Mouse (Mus musculus) cortical plate, adult 2 months (tissue): ENCODE measurements around the gene Ythdf1. TPM values are rescaled to one million over a fixed set of nuclear protein-coding genes. Genes with fewer than 3 reads are reported as not detected.
A peak's percentile ranks its signal among the peaks of the same experiment; 100 is the strongest.

Source experiments
- H3K27ac ChIP-seq: fragments of 200-500 bp; 2 replicates; pipeline ENCODE4 v1.5.1; 2012; ENCODE audit warnings: low read length, control low read depth, inconsistent platforms; ENCODE audit not compliant: insufficient read depth
- H3K4me1 ChIP-seq: fragments of 200-500 bp; 2 replicates; pipeline ENCODE4 v1.6.1; 2011; ENCODE audit warnings: low read length; ENCODE audit not compliant: control insufficient read depth, insufficient read depth
- H3K4me3 ChIP-seq: fragments of 200-500 bp; 2 replicates; pipeline ENCODE4 v1.5.1; 2011; ENCODE audit warnings: mild to moderate bottlenecking, low read length, control low read depth; ENCODE audit not compliant: insufficient read depth
- CTCF ChIP-seq: fragments of 200-500 bp; IDR thresholded peaks from 2 replicates; pipeline ENCODE4 v1.5.1; 2011; ENCODE audit warnings: mild to moderate bottlenecking, control low read depth, low read length; ENCODE audit not compliant: insufficient read depth; ENCODE audit errors: extremely low read depth
- POLR2A ChIP-seq: fragments of 200-500 bp; IDR thresholded peaks from 2 replicates; pipeline ENCODE4 v1.6.1; 2011; ENCODE audit warnings: mild to moderate bottlenecking, low read length, control low read depth; ENCODE audit not compliant: insufficient read depth; ENCODE audit errors: extremely low read depth
- polyA plus RNA-seq: library from polyadenylated mRNA; depleted of rRNA; stranded (reverse); fragments of >200 nt; gene quantifications from 2 replicates; pipeline ENCODE4 v1.2.3, GENCODE M21; 2012; rRNA removed

The Ythdf1 gene
- polyA plus RNA-seq: 45.2 and 49.1 TPM in 2 replicates

GRCm38 (mm10) chr2:180920810-180921400, at the start of gene Ythdf1:
TSS of gene Ythdf1 (minus strand) at chr2:180920949.
- Histone ChIP-seq H3K27ac (no peak within 1 kb of the TSS), H3K4me3 (peak within 1 kb of the TSS; percentile 96), H3K4me1 (0 out of 2 replicates have a peak, but pooled peaks cover 5% of the 10 kb centered on the region)
- TF ChIP-seq CTCF (no peak), POLR2A (peak; percentile 55; the same call in 1 of the 2 replicates)

DNA sequence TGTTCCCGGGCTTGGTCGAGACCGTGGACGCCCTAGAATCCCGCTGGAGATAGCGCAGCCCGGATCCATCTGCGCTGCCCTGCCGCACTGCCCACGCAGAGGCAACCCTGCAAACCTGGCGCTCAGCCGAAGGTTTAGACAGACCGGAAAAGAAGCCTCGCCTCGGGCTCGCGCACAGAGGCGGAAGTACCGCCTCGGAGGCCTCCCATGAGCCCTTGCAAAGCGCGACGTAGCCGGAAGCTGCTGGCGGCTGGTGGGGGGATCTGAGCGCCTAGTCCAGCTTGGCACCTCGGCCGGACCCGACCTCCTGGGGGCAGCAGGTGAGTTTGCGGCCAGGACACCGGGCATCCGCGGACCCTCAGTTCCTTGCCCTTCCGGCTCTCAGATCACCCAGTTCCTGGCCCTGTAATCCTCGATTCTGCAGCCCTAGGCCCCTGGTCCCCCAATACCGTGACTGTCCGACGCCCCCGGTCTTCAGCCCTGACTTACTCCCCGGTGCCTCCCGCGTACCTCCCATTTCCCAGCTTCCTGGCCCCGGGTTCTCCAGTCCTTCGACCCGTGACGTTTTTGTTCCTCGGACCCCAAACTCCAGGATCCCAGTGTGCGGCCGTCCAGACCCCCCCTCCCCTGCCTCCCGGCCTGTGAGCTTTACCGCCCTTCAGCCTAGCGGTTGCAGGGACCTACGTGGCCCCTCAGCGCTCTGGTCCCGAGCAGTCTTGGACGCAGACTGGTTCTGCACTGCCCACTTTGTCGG, 46.4 kb upstream of the Ythdf1 start, which contains the start of gene Arfgap1:
Gene Arfgap1, plus strand, starts transcription at position 216 of the 754 bp plus-strand sequence.
- H3K4me1 ChIP-seq: peaks cover 6% of the 10 kb centered on the region; the same call in 1 of the 2 replicates
- TF ChIP-seq CTCF (no peak), POLR2A (peak; percentile 87)
- H3K4me3 ChIP-seq: peak within 1 kb of the TSS; percentile 90
- peak within 1 kb of the TSS; percentile 98 for H3K27ac ChIP-seq

GRCm38 (mm10) chr2:180966092-180966882, 45.5 kb upstream of the Ythdf1 start:
- peak overlapping the region; percentile 98 for H3K27ac ChIP-seq
- TF ChIP-seq POLR2A (no peak), CTCF (peak; percentile 33; the same call in 1 of the 2 replicates)

DNA sequence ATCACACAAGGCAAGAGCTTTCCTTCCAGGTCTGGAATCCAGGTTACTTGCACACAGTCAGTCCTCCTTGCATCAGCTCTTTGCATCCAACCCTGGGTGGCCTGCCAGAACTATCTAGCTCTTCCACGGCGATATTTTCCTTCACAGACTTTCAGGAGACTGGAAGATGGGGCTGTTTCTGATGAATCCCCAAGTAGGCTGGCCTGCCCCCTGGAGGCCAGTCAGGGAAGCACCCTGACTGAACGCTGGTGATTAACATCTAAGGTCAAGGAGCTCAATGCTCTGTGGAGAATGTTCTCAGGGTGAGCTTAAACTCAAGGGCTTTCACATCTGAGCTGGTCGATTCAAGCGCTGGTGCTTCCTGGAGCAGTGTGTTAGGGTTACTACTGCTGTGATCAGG, 43.2 kb upstream of the Ythdf1 start:
- TF ChIP-seq CTCF: peak; percentile 82
- TF ChIP-seq POLR2A: no peak
- H3K27ac ChIP-seq: no peak overlapping the region
- H3K4me3 ChIP-seq: no peak overlapping the region
- peaks cover 5% of the 10 kb centered on the region; the same call in 1 of the 2 replicates for H3K4me1 ChIP-seq

More at GRCm38 (mm10) chr2:180966092-180966882, 45.5 kb upstream of the Ythdf1 start:
- peak overlapping the region; percentile 90 for H3K4me3 ChIP-seq
- H3K4me1 ChIP-seq: peaks cover 6% of the 10 kb centered on the region; the same call in 1 of the 2 replicates

DNA sequence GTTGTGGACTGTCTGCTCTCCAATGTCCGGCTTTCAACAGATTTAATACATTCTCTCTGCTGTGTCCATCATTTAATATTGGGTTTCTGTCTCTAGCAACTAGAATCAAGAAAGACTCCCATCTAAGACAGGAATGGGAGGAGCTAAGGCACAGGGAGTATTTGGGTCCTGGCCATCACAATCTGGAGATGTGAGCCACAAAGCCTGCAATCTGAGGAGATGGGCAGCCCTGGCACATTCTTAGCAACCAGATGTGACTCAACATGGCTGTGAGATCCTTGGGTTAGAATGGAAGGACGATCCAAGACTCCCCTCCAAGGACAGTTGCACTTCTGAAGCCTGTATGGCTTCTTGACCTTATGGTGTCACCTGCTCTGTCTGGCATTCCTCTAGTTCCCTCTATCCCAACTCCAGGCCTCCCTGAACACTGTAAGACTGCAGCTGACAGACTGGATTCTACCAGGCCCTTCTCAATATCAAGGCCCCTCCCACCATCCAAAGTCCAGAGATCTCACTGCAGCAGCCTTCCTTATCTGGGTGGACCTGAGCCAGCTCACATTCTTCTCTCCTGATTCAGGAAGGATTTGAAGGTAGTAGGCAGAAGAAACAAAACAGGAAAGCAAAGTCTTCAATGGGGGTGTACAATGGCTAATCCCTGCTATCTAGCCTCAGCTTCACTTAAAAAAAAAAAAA, 42.0 kb upstream of the Ythdf1 start:
- Histone ChIP-seq H3K27ac (no peak overlapping the region), H3K4me3 (no peak overlapping the region), H3K4me1 (peaks cover 2% of the 10 kb centered on the region; the same call in 1 of the 2 replicates)
- TF ChIP-seq POLR2A (no peak), CTCF (no peak)

DNA sequence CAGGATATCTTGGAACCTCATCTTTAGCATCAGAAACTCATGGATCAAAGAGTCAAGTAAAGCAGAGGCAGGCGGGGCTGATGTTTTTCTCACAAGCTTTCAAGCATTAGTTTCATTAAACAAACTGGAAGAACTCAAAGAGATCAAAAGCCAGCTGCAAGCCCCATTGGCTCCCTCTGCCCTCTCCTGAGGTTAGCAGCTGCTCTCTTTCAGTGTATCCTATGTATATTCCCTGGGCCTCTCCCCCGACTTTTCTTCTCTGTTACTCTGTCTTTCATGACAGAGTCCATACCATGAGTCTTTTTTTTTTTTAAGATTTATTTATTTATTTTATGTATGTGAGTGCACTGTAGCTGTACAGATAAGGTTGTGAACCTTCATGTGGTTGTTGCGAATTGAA, 39.4 kb upstream of the Ythdf1 start:
- Histone ChIP-seq H3K4me1 (no peaks in the 10 kb centered on the region), H3K4me3 (no peak overlapping the region), H3K27ac (no peak overlapping the region)
- TF ChIP-seq POLR2A (no peak), CTCF (no peak)

- H3K4me3 ChIP-seq: no peak overlapping the region
- TF ChIP-seq POLR2A: no peak
- no peaks in the 10 kb centered on the region for H3K4me1 ChIP-seq
- no peak overlapping the region for H3K27ac ChIP-seq
Measured at GRCm38 (mm10) chr2:180959605-180960004, 38.9 kb upstream of the Ythdf1 start.

DNA sequence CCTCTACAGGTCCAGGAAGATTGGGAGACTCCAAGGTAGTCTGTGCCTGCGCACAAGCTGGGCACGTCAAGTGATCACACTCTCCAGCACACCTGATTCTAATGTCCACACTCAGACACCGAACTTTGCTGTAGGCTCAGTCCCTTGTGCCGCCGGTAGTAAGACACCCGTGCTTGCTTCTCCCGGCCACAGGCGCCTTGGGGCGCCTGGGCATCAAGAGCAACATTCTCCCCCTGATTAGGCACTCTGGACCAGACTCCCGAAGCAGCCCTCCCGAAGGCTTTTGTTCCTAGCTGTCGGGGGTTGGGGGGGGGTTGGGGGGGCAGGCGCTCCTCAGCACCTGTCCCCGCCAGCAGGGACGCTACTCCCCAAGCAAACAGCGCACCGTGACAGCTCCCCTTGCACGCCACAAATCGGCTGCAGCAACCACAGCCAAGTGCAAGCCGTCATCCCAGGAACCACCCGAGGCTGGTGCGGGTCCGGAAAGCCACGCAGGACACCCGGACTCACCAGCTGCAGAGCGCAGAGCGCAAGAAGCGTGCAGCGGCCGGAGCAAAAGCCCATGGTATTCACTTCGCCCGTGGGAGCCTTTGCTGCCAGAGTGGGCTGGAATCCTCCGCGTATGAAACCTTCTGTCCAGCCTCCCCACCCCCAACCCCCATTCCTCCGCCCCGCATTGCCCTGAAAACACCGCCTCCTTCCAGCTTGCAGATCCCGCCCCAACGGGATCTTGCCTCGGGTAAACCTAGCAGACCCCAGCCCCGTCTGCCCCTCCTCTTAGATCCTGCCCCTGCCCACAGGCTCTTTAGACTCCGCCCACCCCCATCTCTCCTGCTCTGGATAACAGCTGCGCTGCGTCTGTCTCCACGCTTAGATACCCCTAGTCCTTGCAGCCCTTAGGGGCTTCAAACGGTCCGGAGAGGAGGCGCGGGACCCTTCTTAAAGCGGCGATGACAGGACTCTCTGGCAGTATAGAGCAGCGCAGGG, 33.6 kb upstream of the Ythdf1 start, which contains the start of gene Nkain4:
Gene Nkain4, minus strand, starts transcription at position 639 of the 987 bp plus-strand sequence.
- peak within 1 kb of the TSS; percentile 27; the same call in 1 of the 2 replicates for H3K27ac ChIP-seq
- peak; percentile 18; the same call in 1 of the 2 replicates for TF ChIP-seq CTCF
- peak; percentile 40; the same call in 1 of the 2 replicates for TF ChIP-seq POLR2A
- H3K4me3 ChIP-seq: peak within 1 kb of the TSS; percentile 77
- H3K4me1 ChIP-seq: peaks cover 2% of the 10 kb centered on the region; the same call in 1 of the 2 replicates
